Mouse (Mus musculus) cerebellum, adult 2 months (tissue): ENCODE results near the gene Olfr1389.
"Not testable (repeated sequence)": the region's sequence is repeated elsewhere in the genome, so short reads cannot be mapped to it uniquely, and the experiment has no call there.

Source experiments
- CTCF ChIP-seq: fragments of 200-500 bp; IDR thresholded peaks from 2 replicates; pipeline ENCODE4 v1.5.1; 2011; ENCODE audit warnings: low read depth, mild to moderate bottlenecking, control low read depth, low read length, moderate library complexity, borderline replicate concordance; ENCODE audit not compliant: insufficient read depth
- POLR2A ChIP-seq: fragments of 200-500 bp; IDR thresholded peaks from 2 replicates; pipeline ENCODE4 v1.6.1; 2011; ENCODE audit warnings: low read length, control low read depth, borderline replicate concordance; ENCODE audit not compliant: insufficient read depth

DNA sequence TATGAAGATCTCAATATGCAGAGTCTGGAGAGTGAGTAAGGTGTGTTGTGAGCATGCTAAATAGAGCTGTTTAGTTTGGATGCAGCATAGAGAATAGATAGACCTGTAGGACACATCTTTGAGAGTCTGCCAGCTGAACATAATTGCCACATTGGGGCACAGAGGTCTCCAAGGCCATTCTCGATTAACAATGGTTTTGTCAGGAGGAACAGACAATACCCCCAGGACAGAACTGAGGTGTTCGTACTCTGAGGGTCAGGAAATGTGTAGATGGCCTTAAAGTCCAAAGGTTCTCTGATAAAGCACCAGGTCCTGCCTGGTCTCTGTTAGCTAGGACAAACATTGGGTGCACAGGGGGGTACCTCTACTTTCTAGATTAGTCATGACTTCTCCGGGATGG is 41.9 kb downstream of the Olfr1389 start, which contains the start of gene Olfr1386:
- not testable (repeated sequence) for TF ChIP-seq CTCF, POLR2A
